Mouse (Mus musculus) limb, embryonic 14.5 days (tissue): ENCODE data around the gene Zfp541. TPM values are rescaled to one million over a fixed set of nuclear protein-coding genes. Genes with fewer than 3 reads are reported as not detected.

Source experiments
- ATAC-seq: fragments of 200-750 bp; cut with Nextera tagmentation; 2 replicates; pipeline ENCODE4 v1.8.0; 2017; ENCODE audit warnings: low read depth, moderate number of reproducible peaks, moderate TSS enrichment; ENCODE audit not compliant: low FRiP score
- DNase-seq: peaks from one replicate; pipeline ENCODE4 v3.0.0-alpha.2; 2015; ENCODE audit warnings: low spot score
- H3K27ac ChIP-seq: fragments of 300-500 bp; sonication (generic); replicated peaks from 2 replicates; pipeline ENCODE4 v1.5.1; 2014; ENCODE audit warnings: low read depth, mild to moderate bottlenecking, low read length, moderate library complexity, mixed read lengths
- H3K27me3 ChIP-seq: fragments of 300-500 bp; sonication (generic); 2 replicates; pipeline ENCODE4 v1.6.1; 2014; ENCODE audit warnings: low read length, mixed read lengths; ENCODE audit not compliant: control insufficient read depth, insufficient read depth
- H3K36me3 ChIP-seq: fragments of 300-500 bp; sonication (generic); 2 replicates; pipeline ENCODE4 v1.6.1; 2014; ENCODE audit warnings: mild to moderate bottlenecking, low read length, moderate library complexity, mixed read lengths; ENCODE audit not compliant: control insufficient read depth, insufficient read depth
- H3K4me1 ChIP-seq: fragments of 300-500 bp; sonication (generic); 2 replicates; pipeline ENCODE4 v1.6.1; 2014; ENCODE audit warnings: antibody characterized with exemption, low read length, mixed read lengths; ENCODE audit not compliant: control insufficient read depth, insufficient read depth
- H3K4me2 ChIP-seq: fragments of 300-500 bp; sonication (generic); replicated peaks from 2 replicates; pipeline ENCODE4 v1.6.1; 2014; ENCODE audit warnings: low read depth, mild to moderate bottlenecking, low read length, moderate library complexity; ENCODE audit not compliant: severe bottlenecking
- H3K4me3 ChIP-seq: fragments of 300-500 bp; sonication (generic); replicated peaks from 2 replicates; pipeline ENCODE4 v1.5.1; 2014; ENCODE audit warnings: low read length
- H3K9ac ChIP-seq: fragments of 300-500 bp; sonication (generic); 2 replicates; pipeline ENCODE4 v1.6.1; 2014; ENCODE audit warnings: mild to moderate bottlenecking, low read depth, low read length, moderate library complexity; ENCODE audit not compliant: severe bottlenecking
- H3K9me3 ChIP-seq: fragments of 300-500 bp; sonication (generic); 2 replicates; pipeline ENCODE4 v1.6.1; 2016; ENCODE audit warnings: low read length; ENCODE audit not compliant: control insufficient read depth
- POLR2A ChIP-seq: fragments of 200-500 bp; IDR thresholded peaks from 2 replicates; pipeline ENCODE4 v1.8.0; 2012; ENCODE audit warnings: inconsistent platforms, mild to moderate bottlenecking, moderate library complexity, borderline replicate concordance; ENCODE audit not compliant: insufficient read depth, insufficient read length; ENCODE audit errors: extremely low read depth
- WGBS: fragments of 180-500 bp; shearing (Covaris S2); extraction: QIAGEN DNeasy Blood & Tissue Kit; methylation state at CpG from one replicate; pipeline ENCODE4 v1.1.7; 2014; 5-methylcytosine and 5-hydroxymethylcytosine counted together
- polyA plus RNA-seq, 2 experiments: library from polyadenylated mRNA; depleted of rRNA in 1 of 2; stranded (reverse) in 1 of 2; unstranded in 1 of 2; fragments of >200 nt; fragmentation: Nextera tagmentation in 1 of 2; extraction: Ambion mirVana in 1 of 2; gene quantifications; 2 replicates each; pipeline versions ENCODE4 v1.2.1 to v1.2.3; 2012 to 2014

The Zfp541 gene
- polyA plus RNA-seq, 2 experiments = 0.17 to 0.26 TPM

DNA sequence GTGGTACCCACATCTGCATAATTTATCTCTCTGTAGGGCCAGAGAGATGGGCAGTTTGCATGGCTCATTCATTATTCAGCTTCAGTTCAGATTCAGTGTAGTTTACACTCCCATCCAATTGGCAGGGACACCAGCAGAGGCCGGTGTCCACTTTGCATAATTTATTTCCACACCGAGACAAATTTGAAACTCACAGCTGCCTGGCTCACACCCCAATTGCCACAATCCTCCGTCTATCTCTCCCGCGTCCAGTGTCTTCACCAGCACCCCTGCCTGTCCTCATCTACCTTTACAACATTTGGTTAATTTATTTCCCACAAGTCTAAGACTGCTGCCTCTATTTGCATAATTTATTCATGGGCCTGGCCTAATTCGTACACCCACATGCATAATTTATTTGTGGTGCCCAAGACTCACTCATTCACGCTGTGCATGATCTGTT lies 73.4 kb downstream of the Zfp541 start:
- Histone ChIP-seq H3K4me3 (no peak overlapping the region), H3K4me1 (peaks cover 9% of the 10 kb centered on the region), H3K4me2 (no peak overlapping the region), H3K9ac (no peak overlapping the region), H3K9me3 (no peaks in the 10 kb centered on the region), H3K36me3 (0 out of 2 replicates have a peak, but pooled peaks cover 5% of the 10 kb centered on the region), H3K27ac (no peak overlapping the region), H3K27me3 (no peaks in the 10 kb centered on the region; the same call in 1 of the 2 replicates)
- DNase-seq (no peak), ATAC-seq (no peak)
- WGBS = 64% methylated on average over 7 of the region's 7 CpGs
- no peak for TF ChIP-seq POLR2A

Other genes with a start within 250 kb of the Zfp541 start
- not detected in 2 replicates for gene Obox6, start 222.1 kb upstream of the Zfp541 start, polyA plus RNA-seq (2012; rRNA removed)
- gene Obox6, start 222.1 kb upstream of the Zfp541 start, polyA plus RNA-seq (2014; fragmentation: Nextera tagmentation; extraction: Ambion mirVana) = not detected in 2 replicates
- gene Crx, start 181.8 kb upstream of the Zfp541 start, polyA plus RNA-seq (2012; rRNA removed) = not detected in 2 replicates
- gene Crx, start 181.8 kb upstream of the Zfp541 start, polyA plus RNA-seq (2014; fragmentation: Nextera tagmentation; extraction: Ambion mirVana) = not detected in 2 replicates
- gene Crxos, start 179.2 kb upstream of the Zfp541 start, polyA plus RNA-seq (2012; rRNA removed) = not detected in 2 replicates
- gene Crxos, start 179.2 kb upstream of the Zfp541 start, polyA plus RNA-seq (2014; fragmentation: Nextera tagmentation; extraction: Ambion mirVana) = not detected in 2 replicates
- gene Selenow, start 139.4 kb upstream of the Zfp541 start, polyA plus RNA-seq (2012; rRNA removed) = 582 and 588 TPM in 2 replicates
- gene Selenow, start 139.4 kb upstream of the Zfp541 start, polyA plus RNA-seq (2014; fragmentation: Nextera tagmentation; extraction: Ambion mirVana) = 1,065 and 1,091 TPM in 2 replicates
- 176 and 181 TPM in 2 replicates for gene Nop53, start 115.7 kb upstream of the Zfp541 start, polyA plus RNA-seq (2012; rRNA removed)
- gene Nop53, start 115.7 kb upstream of the Zfp541 start, polyA plus RNA-seq (2014; fragmentation: Nextera tagmentation; extraction: Ambion mirVana) = 192 and 210 TPM in 2 replicates
- gene Ehd2, start 94.2 kb upstream of the Zfp541 start, polyA plus RNA-seq (2012; rRNA removed) = 47.6 and 62.0 TPM in 2 replicates
- gene Ehd2, start 94.2 kb upstream of the Zfp541 start, polyA plus RNA-seq (2014; fragmentation: Nextera tagmentation; extraction: Ambion mirVana) = 42.5 and 49.3 TPM in 2 replicates
- gene Bicra, start 13.9 kb upstream of the Zfp541 start, polyA plus RNA-seq (2012; rRNA removed) = 20.1 and 26.6 TPM in 2 replicates
- 8.6 and 10.1 TPM in 2 replicates for gene Bicra, start 13.9 kb upstream of the Zfp541 start, polyA plus RNA-seq (2014; fragmentation: Nextera tagmentation; extraction: Ambion mirVana)
- 212 and 247 TPM in 2 replicates for gene Napa, start 36.6 kb downstream of the Zfp541 start, polyA plus RNA-seq (2012; rRNA removed)
- gene Napa, start 36.6 kb downstream of the Zfp541 start, polyA plus RNA-seq (2014; fragmentation: Nextera tagmentation; extraction: Ambion mirVana) = 206 and 217 TPM in 2 replicates
- 38.0 and 43.1 TPM in 2 replicates for gene Kptn, start 58.1 kb downstream of the Zfp541 start, polyA plus RNA-seq (2012; rRNA removed)
- gene Kptn, start 58.1 kb downstream of the Zfp541 start, polyA plus RNA-seq (2014; fragmentation: Nextera tagmentation; extraction: Ambion mirVana) = 28.6 and 33.5 TPM in 2 replicates
- 7.3 and 9.8 TPM in 2 replicates for gene Slc8a2, start 68.0 kb downstream of the Zfp541 start, polyA plus RNA-seq (2012; rRNA removed)
- gene Slc8a2, start 68.0 kb downstream of the Zfp541 start, polyA plus RNA-seq (2014; fragmentation: Nextera tagmentation; extraction: Ambion mirVana) = 0.23 and 0.28 TPM in 2 replicates
- 29.3 and 34.2 TPM in 2 replicates for gene Meis3, start 113.3 kb downstream of the Zfp541 start, polyA plus RNA-seq (2012; rRNA removed)
- 15.1 and 16.2 TPM in 2 replicates for gene Meis3, start 113.3 kb downstream of the Zfp541 start, polyA plus RNA-seq (2014; fragmentation: Nextera tagmentation; extraction: Ambion mirVana)
- 17.0 and 25.9 TPM in 2 replicates for gene Dhx34, start 160.2 kb downstream of the Zfp541 start, polyA plus RNA-seq (2012; rRNA removed)
- 8.9 and 9.4 TPM in 2 replicates for gene Dhx34, start 160.2 kb downstream of the Zfp541 start, polyA plus RNA-seq (2014; fragmentation: Nextera tagmentation; extraction: Ambion mirVana)
- 0.15 and 0.32 TPM in 2 replicates for gene C5ar2, start 182.3 kb downstream of the Zfp541 start, polyA plus RNA-seq (2012; rRNA removed)
- gene C5ar2, start 182.3 kb downstream of the Zfp541 start, polyA plus RNA-seq (2014; fragmentation: Nextera tagmentation; extraction: Ambion mirVana) = 0.07 TPM in 1 of 2 replicates, not detected in the other
- gene C5ar1, start 197.7 kb downstream of the Zfp541 start, polyA plus RNA-seq (2012; rRNA removed) = 3.2 and 5.4 TPM in 2 replicates
- 2.8 and 3.1 TPM in 2 replicates for gene C5ar1, start 197.7 kb downstream of the Zfp541 start, polyA plus RNA-seq (2014; fragmentation: Nextera tagmentation; extraction: Ambion mirVana)
- gene Inafm1, start 211.8 kb downstream of the Zfp541 start, polyA plus RNA-seq (2012; rRNA removed) = 48.7 and 57.8 TPM in 2 replicates
- 24.3 and 27.4 TPM in 2 replicates for gene Inafm1, start 211.8 kb downstream of the Zfp541 start, polyA plus RNA-seq (2014; fragmentation: Nextera tagmentation; extraction: Ambion mirVana)
- 64.4 and 84.8 TPM in 2 replicates for gene Ccdc9, start 225.0 kb downstream of the Zfp541 start, polyA plus RNA-seq (2012; rRNA removed)
- 15.9 and 17.7 TPM in 2 replicates for gene Ccdc9, start 225.0 kb downstream of the Zfp541 start, polyA plus RNA-seq (2014; fragmentation: Nextera tagmentation; extraction: Ambion mirVana)
- 7.4 and 11.9 TPM in 2 replicates for gene Bbc3, start 246.6 kb downstream of the Zfp541 start, polyA plus RNA-seq (2012; rRNA removed)
- 3.7 and 4.0 TPM in 2 replicates for gene Bbc3, start 246.6 kb downstream of the Zfp541 start, polyA plus RNA-seq (2014; fragmentation: Nextera tagmentation; extraction: Ambion mirVana)